Mouse (Mus musculus): ENCODE measurements at regions not wholly inside any gene's neighbourhood (a gene's known extent, or its start where the extent isn't known, plus 50 kb on each side); places are given as distances from the start of the nearest gene placed in this dataset.

DNA sequence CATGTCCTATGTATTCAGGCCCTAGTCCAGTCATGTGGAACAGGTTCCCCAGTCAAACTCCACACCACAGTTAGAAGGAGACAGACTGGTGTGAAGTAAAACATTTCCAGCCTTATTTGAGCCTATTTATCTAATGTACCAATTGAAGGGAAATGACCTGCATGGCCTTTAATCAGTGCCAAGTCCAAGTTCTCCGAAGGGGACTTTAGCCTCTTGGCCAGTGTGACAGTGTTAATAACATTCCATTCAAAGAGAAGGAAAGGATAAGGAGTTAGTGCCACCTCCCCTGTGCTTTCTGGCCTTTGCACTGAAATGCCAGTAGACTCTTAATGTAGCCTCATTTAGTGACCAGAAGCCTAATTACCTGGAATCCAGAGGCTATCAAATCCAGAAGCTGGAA, 264.2 kb downstream of the Gm10184 start:
- Histone ChIP-seq H3K27me3 (ENCODE audit: control insufficient read depth, insufficient read depth, low read length) (no peaks in the 10 kb centered on the region), H3K9ac (no peak overlapping the region), H3K4me3 (replicated peaks; ENCODE audit: low read length) (no peak overlapping the region), H3K27ac (no peak overlapping the region), H3K36me3 (replicated peaks; ENCODE audit: control insufficient read depth, insufficient read depth) (no peaks in the 10 kb centered on the region), H3K4me1 (replicated peaks; ENCODE audit: control insufficient read depth, insufficient read depth, low read length) (no peaks in the 10 kb centered on the region), H3K4me2 (replicated peaks) (no peak overlapping the region), H3K9me3 (ENCODE audit: control insufficient read depth, low read length) (no peaks in the 10 kb centered on the region)
- ATAC-seq (ENCODE audit: low FRiP score) (no peak), DNase-seq (ENCODE audit: low spot score) (no peak)
- 81% methylated on average over 1 of the region's 1 CpGs for WGBS
